Mouse (Mus musculus): Measurements from ENCODE around the gene Pbp2. TPM values are rescaled to one million over a fixed set of nuclear protein-coding genes. Genes with fewer than 3 reads are reported as not detected.

Pbp2 gene
- polyA plus RNA-seq, 1 experiment from 2014 or later = 3.4 TPM

DNA sequence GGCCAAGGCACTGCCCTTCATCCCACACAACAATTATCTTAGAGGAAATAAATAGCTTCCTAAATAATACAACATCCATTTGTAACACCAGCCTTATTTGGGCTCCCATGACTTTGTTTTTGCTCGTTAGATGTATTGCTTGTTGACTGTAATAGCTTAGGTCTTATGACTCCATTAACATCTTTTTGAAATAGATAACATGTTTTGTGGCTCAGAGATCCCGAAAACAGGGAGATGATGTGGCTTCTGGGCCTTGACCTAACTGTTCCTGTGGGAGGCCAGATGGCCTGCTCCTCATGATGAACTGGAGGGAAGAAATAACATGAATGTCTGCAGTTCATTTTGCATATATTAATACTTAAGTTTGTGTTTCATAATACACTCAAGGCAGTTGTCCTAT lies 38.4 kb downstream of the Pbp2 start:
- Histone ChIP-seq H3K4me1 (0 out of 2 replicates have a peak, but pooled peaks cover 2% of the 10 kb centered on the region), H3K36me3 (no peaks in the 10 kb centered on the region), H3K27ac (no peak overlapping the region), H3K4me3 (no peak overlapping the region), H3K4me2 (no peak overlapping the region), H3K27me3 (no peaks in the 10 kb centered on the region), H3K9me3 (no peaks in the 10 kb centered on the region), H3K9ac (no peak overlapping the region)
- WGBS = 67% methylated on average over 2 of the region's 2 CpGs
- no peak for ATAC-seq (ENCODE audit: insufficient number of reproducible peaks, low FRiP score, low TSS enrichment, low read depth)

DNA sequence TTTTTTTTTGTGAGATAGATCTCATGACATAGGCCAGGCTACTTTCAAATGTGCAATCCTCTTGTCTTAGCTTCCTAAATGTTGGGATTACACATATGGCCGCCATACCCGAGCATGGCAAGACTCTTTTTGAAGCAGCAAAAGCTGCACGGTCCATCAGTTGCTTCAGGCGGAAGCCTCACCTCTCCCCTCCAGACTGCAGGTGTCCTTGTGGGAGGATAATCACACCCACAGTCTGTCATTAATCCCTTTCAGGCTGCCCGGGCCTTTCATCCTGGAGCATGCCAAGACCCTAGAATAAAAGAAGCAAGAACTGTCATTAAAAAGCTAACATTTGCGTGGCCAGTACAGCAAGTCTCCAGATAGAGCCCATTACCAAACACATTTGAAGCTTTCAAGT lies 40.6 kb downstream of the Pbp2 start:
- Histone ChIP-seq H3K9ac (no peak overlapping the region), H3K27ac (no peak overlapping the region), H3K9me3 (no peaks in the 10 kb centered on the region), H3K4me1 (0 out of 2 replicates have a peak, but pooled peaks cover 2% of the 10 kb centered on the region), H3K4me3 (no peak overlapping the region), H3K27me3 (no peaks in the 10 kb centered on the region), H3K4me2 (no peak overlapping the region), H3K36me3 (no peaks in the 10 kb centered on the region)
- ATAC-seq (ENCODE audit: insufficient number of reproducible peaks, low FRiP score, low TSS enrichment, low read depth) = no peak
- 43% methylated on average over 6 of the region's 6 CpGs for WGBS

DNA sequence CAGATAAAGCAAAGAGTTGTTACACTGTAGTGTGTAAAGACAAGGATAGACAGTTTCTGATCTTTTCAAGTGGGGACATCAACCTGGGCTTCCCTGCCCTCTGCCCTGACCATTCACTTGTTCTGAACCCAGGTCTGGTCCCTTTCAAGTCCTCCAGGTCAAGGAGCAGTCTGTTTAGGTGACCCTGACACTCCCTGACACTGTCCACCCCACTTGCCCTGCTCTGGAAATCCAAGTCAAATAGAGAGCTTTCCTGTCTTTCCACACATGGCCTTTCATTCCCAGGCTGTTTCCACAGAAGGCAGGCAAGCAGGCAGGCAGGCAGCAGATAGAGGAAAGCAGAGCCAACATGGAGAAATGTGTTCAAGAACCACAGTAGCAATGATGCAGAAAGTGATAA lies 41.8 kb downstream of the Pbp2 start:
- Histone ChIP-seq H3K27me3 (no peaks in the 10 kb centered on the region), H3K4me1 (0 out of 2 replicates have a peak, but pooled peaks cover 2% of the 10 kb centered on the region), H3K9me3 (0 out of 2 replicates have a peak, but pooled peaks cover 3% of the 10 kb centered on the region), H3K36me3 (no peaks in the 10 kb centered on the region), H3K4me2 (no peak overlapping the region), H3K27ac (no peak overlapping the region), H3K4me3 (no peak overlapping the region), H3K9ac (no peak overlapping the region)
- no peak for ATAC-seq (ENCODE audit: insufficient number of reproducible peaks, low FRiP score, low TSS enrichment, low read depth)

DNA sequence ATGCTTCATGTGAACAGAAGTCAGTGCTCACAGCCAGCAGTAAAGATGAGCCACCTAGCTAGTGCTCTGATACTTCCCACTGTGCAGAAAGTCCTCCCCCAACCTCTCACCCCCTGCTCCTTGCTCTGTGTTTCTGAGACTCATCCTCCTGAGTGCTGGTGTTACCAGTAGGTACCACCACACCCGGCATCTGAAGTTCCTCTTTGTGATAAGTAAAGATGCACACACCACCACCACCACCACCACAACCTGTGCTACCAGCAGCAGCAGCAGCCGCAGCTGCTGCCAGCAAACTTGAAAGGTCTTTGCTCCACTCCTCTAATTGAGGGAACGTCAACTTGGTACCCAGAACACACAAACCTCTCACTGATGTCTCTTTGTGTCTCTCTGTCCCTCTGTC lies 43.0 kb downstream of the Pbp2 start:
- no peak overlapping the region for H3K9ac ChIP-seq
- H3K27ac ChIP-seq = no peak overlapping the region
- H3K27me3 ChIP-seq = no peaks in the 10 kb centered on the region
- no peak overlapping the region for H3K4me2 ChIP-seq
- WGBS = 73% methylated on average over 3 of the region's 3 CpGs
- H3K9me3 ChIP-seq = 0 out of 2 replicates have a peak, but pooled peaks cover 3% of the 10 kb centered on the region
- H3K4me1 ChIP-seq = 0 out of 2 replicates have a peak, but pooled peaks cover 2% of the 10 kb centered on the region
- H3K36me3 ChIP-seq = no peaks in the 10 kb centered on the region
- no peak for ATAC-seq (ENCODE audit: insufficient number of reproducible peaks, low FRiP score, low TSS enrichment, low read depth)
- no peak overlapping the region for H3K4me3 ChIP-seq

DNA sequence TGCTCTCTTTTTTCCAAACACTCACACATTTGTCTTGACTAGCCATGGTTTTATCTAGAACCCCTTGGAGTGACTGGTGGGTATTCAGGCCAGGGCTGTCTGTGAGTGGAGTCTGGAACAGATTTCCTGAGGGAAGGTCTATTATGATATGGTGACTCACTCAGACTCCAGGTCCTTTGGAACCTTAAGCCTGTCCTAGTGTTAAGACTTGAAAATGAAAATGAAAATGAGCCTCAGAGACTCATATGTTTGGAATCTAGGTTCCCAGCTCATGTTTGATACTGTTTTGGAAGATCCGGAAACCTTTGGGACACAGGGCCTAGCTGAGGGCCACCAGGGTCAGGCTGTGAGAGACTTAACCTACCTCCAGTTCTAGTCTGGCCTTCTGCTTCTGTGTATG lies 44.1 kb downstream of the Pbp2 start:
- no peak overlapping the region for H3K4me2 ChIP-seq

DNA sequence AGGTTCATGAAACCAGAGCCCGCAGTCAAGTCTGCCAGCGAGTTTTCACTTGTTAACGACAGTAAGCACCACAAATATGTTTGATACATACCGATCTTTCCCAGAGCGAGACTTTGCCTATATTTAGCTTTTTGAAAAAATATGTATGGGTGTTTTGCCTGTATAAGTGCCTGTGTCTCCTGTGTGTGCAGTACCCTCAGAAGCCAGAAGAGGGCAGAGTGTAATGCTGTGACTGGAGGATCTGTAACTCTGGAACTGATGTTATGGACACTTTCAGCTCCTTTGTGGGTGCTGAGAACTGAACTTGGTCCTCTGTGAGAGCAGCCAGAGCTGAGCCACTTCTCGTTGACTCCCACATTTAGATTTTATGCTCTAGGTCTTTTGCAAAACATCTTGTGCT lies 46.1 kb downstream of the Pbp2 start:
- ATAC-seq (ENCODE audit: insufficient number of reproducible peaks, low FRiP score, low TSS enrichment, low read depth) = no peak
- Histone ChIP-seq H3K27me3 (no peaks in the 10 kb centered on the region), H3K4me3 (no peak overlapping the region), H3K36me3 (no peaks in the 10 kb centered on the region), H3K4me1 (no peaks in the 10 kb centered on the region), H3K9me3 (0 out of 2 replicates have a peak, but pooled peaks cover 3% of the 10 kb centered on the region), H3K9ac (no peak overlapping the region), H3K4me2 (no peak overlapping the region), H3K27ac (no peak overlapping the region)
- 86% methylated on average over 6 of the region's 6 CpGs for WGBS

More for the DNA sequence above, 44.1 kb downstream of the Pbp2 start:
- Histone ChIP-seq H3K27ac (no peak overlapping the region), H3K9ac (no peak overlapping the region), H3K4me1 (0 out of 2 replicates have a peak, but pooled peaks cover 2% of the 10 kb centered on the region), H3K36me3 (no peaks in the 10 kb centered on the region), H3K4me3 (no peak overlapping the region), H3K27me3 (no peaks in the 10 kb centered on the region), H3K9me3 (0 out of 2 replicates have a peak, but pooled peaks cover 3% of the 10 kb centered on the region)
- no peak for ATAC-seq (ENCODE audit: insufficient number of reproducible peaks, low FRiP score, low TSS enrichment, low read depth)
- 97% methylated on average over 1 of the region's 1 CpGs for WGBS

DNA sequence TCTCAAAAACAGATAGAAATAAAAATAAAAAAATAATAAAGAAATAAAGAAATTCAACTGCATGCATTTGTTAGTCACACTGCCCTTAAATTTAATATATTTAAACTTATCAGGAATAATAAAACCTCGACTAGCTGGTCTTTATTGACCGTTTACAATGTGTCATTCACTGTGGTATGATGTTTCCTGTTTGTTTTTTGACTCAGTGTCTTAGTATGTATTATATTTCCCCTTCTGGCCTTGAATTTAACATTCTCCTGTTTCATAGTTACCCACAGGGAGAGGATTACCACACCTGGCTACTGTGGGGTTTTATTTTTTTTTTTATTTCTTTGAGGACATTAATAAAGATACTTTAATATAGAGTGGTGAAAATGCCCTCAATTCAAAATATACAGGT lies 47.6 kb downstream of the Pbp2 start:
- H3K4me1 ChIP-seq = no peaks in the 10 kb centered on the region
- H3K36me3 ChIP-seq = no peaks in the 10 kb centered on the region
- 47% methylated on average over 2 of the region's 2 CpGs for WGBS
- H3K27me3 ChIP-seq = no peaks in the 10 kb centered on the region
- H3K9me3 ChIP-seq = 0 out of 2 replicates have a peak, but pooled peaks cover 3% of the 10 kb centered on the region
- no peak for ATAC-seq (ENCODE audit: insufficient number of reproducible peaks, low FRiP score, low TSS enrichment, low read depth)
- H3K4me2 ChIP-seq = no peak overlapping the region
- H3K9ac ChIP-seq = no peak overlapping the region
- no peak overlapping the region for H3K4me3 ChIP-seq
- H3K27ac ChIP-seq = no peak overlapping the region

DNA sequence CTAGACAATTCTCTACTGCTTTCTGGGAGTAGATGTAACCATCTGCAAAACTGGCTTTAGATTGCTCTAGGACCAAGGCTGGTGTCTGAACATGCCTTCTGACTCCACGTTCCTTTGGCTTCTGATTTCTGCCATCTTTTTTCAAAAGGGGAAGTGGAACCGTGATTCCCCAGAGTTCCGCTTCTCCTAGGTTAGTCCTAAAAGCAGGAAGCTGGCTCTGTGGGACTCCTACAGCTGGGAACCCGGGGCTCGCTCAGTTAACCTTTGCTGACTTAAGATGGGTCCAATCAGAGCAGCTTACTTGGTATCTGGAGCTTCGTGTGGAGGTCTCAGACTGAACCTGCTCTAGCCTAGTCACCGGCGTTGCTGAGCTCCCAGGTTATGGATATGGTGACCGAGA lies 49.1 kb downstream of the Pbp2 start:
- H3K27ac ChIP-seq = no peak overlapping the region
- no peak overlapping the region for H3K4me2 ChIP-seq
- H3K4me1 ChIP-seq = no peaks in the 10 kb centered on the region
- no peak for ATAC-seq (ENCODE audit: insufficient number of reproducible peaks, low FRiP score, low TSS enrichment, low read depth)
- no peaks in the 10 kb centered on the region for H3K36me3 ChIP-seq
- WGBS = 87% methylated on average over 9 of the region's 9 CpGs
- H3K9me3 ChIP-seq = 0 out of 2 replicates have a peak, but pooled peaks cover 3% of the 10 kb centered on the region
- no peak overlapping the region for H3K4me3 ChIP-seq
- H3K9ac ChIP-seq = no peak overlapping the region
- H3K27me3 ChIP-seq = no peaks in the 10 kb centered on the region

DNA sequence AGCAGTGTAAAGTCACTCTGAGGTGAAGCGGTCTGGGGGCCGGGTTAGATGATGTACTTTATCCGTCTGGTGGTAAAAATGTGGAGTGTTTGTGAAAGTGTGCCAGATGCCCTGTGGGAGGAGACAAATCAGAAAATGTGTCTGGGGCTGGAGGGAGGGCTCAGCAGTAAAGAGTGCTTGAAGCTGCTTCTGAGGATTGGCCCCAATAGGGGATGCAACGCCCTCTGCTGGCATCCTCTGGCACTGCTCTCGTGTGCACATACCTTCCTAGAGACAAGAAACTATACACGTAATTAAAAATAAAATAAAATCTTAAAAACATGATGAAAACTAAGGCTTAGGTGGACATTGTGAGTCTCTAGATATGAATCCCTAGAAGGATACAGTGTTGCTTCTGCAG lies 49.8 kb downstream of the Pbp2 start:
- Histone ChIP-seq H3K27ac (no peak overlapping the region), H3K27me3 (no peaks in the 10 kb centered on the region), H3K9me3 (0 out of 2 replicates have a peak, but pooled peaks cover 3% of the 10 kb centered on the region), H3K9ac (no peak overlapping the region), H3K36me3 (no peaks in the 10 kb centered on the region), H3K4me2 (no peak overlapping the region), H3K4me3 (no peak overlapping the region), H3K4me1 (no peaks in the 10 kb centered on the region)
- ATAC-seq (ENCODE audit: insufficient number of reproducible peaks, low FRiP score, low TSS enrichment, low read depth) = no peak
- WGBS = 89% methylated on average over 6 of the region's 6 CpGs

Other genes with a start within 250 kb of the Pbp2 start
- 10.0 and 11.8 TPM in 2 replicates for gene Gprc5a, start 244.8 kb downstream of the Pbp2 start, polyA plus RNA-seq (2015; fragmentation: Nextera tagmentation; extraction: Ambion mirVana)
- gene Gprc5d, start 192.1 kb downstream of the Pbp2 start, polyA plus RNA-seq (2015; fragmentation: Nextera tagmentation; extraction: Ambion mirVana) = 0.17 TPM in 1 of 2 replicates, not detected in the other
- 23.8 and 26.4 TPM in 2 replicates for gene Fam234b, start 112.4 kb downstream of the Pbp2 start, polyA plus RNA-seq (2015; fragmentation: Nextera tagmentation; extraction: Ambion mirVana)
- gene Hebp1, start 112.4 kb downstream of the Pbp2 start, polyA plus RNA-seq (2015; fragmentation: Nextera tagmentation; extraction: Ambion mirVana) = 10.9 and 14.7 TPM in 2 replicates
- gene Gsg1, start 56.1 kb downstream of the Pbp2 start, polyA plus RNA-seq (2015; fragmentation: Nextera tagmentation; extraction: Ambion mirVana) = 2.5 and 3.2 TPM in 2 replicates
- 244 and 369 TPM in 2 replicates for gene Emp1, start 52.1 kb upstream of the Pbp2 start, polyA plus RNA-seq (2015; fragmentation: Nextera tagmentation; extraction: Ambion mirVana)

Measured in limb, embryonic 15.5 days (tissue).